Mouse (Mus musculus): ENCODE results near the gene Mast4.

Mast4 gene

DNA sequence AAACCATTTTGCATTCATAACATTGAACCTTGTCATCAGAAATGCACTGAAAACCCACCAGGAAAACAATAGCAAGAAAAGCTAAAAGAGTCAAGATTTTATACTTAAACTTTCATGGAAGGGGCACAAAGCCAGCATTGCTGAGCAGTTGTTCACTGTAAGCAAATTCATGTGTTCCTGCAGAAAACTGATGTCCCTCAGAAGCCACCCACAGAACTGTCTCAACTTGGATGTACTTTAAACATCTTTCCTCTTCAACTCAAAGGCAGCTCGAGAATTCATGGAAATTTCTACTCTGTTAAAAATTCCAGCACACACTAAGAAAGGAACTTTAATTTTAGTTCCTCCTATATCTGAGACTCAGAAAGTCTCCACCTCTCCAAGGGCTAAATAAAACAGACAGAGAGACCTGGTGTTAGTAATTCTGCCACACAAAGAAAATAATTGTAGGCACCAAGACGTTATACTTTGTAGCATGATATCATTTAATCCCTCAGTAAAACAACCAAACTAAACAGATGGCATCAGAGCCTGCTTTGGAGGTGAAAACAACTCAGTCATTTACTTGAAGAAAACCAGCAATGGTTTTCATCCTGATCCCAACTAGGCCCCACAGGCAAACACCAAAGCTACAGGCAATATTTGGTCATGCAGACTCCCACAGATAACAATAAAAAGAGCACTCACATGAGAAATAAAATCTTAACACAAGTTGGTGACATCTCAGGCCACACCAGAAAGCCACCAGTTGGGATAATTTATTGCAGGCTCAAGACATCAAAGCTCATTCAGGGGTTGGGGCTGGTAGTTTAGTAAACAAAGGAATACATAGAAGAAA lies 134.3 kb downstream of the Mast4 start:
- in situ Hi-C loops (cut with MboI, MseI): no loop called here

DNA sequence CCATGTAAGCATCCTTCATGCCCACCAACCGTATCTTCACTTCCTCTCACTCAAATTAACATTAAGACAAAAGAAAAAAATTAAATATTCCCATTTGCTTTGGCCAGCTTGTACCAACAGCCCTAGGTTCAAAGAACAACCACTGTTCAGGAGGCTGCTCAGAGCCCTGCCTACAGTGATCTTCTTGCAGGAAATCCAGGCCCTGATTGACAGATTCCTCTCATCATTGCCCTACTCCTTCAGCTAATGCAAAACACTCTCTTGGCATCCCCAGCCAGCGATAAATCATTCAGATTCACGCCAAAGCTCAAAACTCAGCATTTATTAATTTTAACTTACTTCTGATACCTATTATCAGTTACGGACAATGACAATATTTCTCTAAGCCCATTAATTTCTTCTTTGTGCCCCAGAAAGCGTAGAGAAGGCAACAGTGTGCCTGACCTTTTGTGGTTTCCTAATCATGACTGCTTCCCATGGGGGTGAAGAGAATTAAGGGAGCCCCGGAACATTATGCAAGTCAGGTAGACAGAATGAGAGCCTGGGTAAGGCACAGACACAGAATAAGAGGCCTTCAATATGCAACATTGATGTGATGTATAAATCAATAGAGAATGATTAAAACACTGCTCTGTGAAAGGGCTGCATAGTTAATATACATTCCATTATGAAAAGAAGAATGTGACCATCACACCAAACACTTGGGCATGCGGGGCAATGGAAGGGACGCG lies 135.9 kb downstream of the Mast4 start:
- in situ Hi-C loops (cut with MboI, MseI): no loop called here

DNA sequence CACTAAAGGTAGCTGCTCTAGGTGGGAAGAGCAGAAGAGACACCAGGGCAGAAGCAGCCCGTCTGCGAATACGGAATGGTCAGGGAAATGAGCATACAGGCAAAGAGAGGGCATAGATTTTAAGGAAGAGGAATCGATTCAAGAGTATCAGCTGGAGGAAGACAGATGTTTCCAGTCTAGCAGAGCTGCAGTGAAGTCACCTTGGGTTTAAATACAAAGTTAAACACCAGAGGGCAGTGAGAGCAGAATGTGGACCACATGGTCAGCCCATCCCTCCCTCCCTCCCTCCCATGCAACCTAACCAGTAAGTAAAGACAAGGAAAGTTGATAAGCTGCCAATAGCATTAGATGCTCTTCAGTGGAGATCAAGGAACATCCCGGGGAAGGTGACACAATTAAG lies 138.0 kb downstream of the Mast4 start:
- in situ Hi-C loops (cut with MboI, MseI): no loop called here

- in situ Hi-C loops (cut with MboI, MseI): no loop called here
Observed at GRCm38 (mm10) chr13:103195847-103196246, 138.4 kb downstream of the Mast4 start.

- in situ Hi-C loops (cut with MboI, MseI): no loop called here
Observed at GRCm38 (mm10) chr13:103183566-103183965, 150.7 kb downstream of the Mast4 start.

DNA sequence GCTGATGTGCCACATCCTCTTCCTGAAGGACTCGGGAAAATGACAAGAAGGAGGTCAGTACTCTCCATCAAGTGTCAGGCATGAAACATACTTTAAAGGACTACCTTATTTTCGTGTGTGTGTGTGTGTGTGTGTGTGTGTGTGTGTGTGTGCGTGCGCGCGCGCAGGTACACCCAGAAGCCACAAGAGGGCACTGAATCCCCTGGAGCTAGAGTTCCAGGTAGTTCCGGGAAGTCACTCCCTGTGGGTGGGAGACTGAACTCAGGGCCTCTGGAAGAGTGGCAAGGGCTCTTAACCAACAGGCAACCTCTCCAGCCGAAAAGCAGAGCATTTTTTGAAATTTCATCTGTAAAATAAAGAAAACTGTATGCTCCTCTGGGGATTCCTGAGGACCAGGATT lies 152.5 kb downstream of the Mast4 start:
- in situ Hi-C loops (cut with MboI, MseI): no loop called here

GRCm38 (mm10) chr13:103176871-103177270 lies 157.4 kb downstream of the Mast4 start:
- in situ Hi-C loops (cut with MboI, MseI): loop anchor here in 1 of 2 experiments (5.0 kb wide), 1 partner anchor 455 kb away; no protein-coding TSS in a partner anchor

DNA sequence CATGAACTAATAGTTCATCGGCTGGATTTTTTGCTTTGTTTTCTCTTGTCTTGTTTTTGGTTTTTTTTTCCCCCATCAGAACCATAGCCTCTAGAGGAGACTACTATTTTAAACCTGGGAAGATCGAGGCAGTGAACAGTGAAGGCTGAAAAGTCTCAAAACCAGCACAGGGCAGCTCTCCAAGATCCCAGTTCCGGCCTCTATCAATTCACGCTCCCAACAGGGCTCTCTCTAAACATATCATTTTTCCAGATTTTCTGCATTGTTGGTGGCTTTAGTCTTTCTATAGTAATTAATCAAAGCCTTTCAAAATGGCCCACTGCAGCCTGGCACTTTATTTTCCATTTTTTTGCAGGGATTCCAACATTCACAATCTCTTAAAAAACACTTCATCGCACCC lies 159.9 kb downstream of the Mast4 start:
- in situ Hi-C loops (cut with MboI, MseI): loop anchor here in 1 of 2 experiments (5.0 kb wide), 1 partner anchor 473 kb away; no protein-coding TSS in a partner anchor

GRCm38 (mm10) chr13:103173545-103174182 lies 160.6 kb downstream of the Mast4 start:
- in situ Hi-C loops (cut with MboI, MseI): loop anchor here in 1 of 2 experiments (5.0 kb wide), 1 partner anchor 474 kb away; no protein-coding TSS in a partner anchor

GRCm38 (mm10) chr13:103151944-103152343 lies 182.4 kb downstream of the Mast4 start:
- in situ Hi-C loops (cut with MboI, MseI): no loop called here

DNA sequence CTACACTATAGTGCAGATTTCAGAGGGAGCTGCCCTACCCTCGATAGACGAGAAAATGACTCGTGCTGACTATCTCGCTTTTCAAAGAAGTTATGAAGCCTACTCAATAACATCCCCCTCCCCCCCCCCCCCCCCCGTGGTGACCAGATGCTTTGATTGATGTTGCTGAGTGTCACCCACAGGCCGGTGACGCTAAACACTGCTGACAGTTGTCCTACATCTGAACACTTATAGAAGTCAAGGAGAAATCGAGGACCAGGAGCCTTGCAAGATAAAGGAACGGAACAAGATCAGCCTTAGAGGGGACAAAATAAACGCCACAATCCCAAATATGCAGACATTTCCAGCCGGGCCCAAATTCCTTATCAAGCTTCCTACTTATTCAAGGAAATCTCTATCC lies 183.1 kb downstream of the Mast4 start:
- in situ Hi-C loops (cut with MboI, MseI): no loop called here

DNA sequence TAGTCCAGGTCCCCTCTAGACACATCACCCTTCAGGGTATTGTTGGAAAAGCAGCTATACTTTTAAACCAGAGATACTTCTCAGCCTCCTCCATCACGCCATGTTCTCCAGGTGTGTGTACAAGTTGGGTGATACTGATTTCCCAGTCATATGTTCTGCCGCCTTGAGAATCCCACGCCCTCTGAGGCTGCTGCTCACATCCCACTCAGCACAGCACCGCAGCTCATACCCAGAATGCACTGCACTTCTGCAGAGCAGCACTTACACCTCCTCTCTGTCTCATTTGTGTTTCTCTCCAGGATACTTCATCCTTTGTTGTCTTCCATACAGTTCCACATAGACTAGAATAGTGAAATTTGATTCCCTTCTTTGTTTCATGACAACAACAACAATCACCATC lies 183.6 kb downstream of the Mast4 start:
- in situ Hi-C loops (cut with MboI, MseI): no loop called here

DNA sequence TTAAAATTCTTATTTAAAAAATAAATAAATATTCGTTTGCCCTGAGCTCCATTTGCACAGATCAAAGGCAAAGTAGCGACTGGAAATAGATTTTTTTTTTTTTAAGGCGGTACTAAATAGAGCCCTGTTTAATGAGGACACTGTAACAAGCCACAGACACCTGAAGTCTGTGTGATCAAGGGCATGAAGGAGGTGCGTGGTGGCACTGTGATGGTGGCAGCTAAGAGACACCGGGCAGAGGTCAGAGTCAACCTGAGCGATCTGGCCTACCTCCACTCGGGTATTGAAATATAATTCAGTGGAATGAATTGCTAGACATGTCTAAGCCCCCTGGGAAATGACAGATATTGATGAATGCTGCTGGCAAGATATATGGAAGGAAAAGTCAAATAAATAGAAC lies 184.9 kb downstream of the Mast4 start:
- in situ Hi-C loops (cut with MboI, MseI): no loop called here

DNA sequence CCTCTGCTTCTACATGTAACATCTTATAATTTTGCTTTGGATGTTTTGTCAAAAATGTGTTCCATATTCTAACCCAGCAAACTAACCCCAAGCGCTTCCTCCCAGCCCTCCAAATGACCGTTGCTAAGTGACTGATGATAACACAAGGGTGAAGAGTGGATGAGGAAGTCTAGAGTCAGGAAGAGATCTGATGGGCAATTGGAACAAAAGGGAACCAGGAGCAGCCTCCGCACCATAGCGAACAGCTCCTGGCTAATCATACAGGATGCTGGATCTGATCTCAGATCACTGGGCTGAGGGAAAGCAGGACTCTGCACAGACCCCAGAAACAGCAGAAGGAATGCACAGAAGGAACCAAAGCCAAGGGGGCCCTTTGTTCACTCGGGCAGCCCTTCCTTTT lies 190.0 kb downstream of the Mast4 start:
- in situ Hi-C loops (cut with MboI, MseI): no loop called here

DNA sequence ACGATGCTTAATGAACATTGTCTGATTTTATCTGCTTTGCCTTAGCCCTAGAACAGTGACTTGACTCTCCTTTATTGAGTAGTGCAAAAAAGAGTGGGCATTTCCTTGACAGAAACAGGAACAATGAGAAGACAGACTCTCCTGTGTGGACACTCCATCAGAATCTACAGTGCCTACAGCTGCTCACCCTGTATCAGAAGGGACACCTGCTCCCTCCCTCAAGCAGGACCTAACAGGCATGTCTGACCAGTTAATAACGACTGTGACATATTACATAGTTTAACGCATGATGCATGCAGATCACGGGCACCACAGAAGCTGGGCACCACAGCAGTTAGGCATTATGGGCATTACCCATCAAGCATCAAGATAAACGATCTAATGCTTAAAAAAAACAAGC lies 193.0 kb downstream of the Mast4 start:
- in situ Hi-C loops (cut with MboI, MseI): no loop called here

DNA sequence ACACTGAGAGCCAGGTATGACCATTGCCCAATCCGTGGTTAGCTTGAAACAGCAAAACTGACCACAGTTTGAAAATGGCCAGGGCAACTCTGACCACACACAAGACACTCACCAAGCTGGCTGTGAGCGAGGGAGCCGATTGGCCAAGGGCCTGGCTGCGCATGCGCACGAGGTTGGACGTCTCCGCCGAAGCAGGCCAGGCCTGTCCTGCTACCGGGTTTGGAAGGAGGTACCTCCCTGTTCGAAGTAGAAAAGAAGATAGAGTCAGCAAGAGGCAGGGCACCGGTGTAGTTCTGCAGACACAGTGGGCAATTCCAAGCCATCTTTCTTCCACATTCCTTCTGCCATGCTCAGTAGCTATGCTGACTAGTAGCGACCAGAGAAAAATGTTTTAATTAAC lies 194.2 kb downstream of the Mast4 start:
- in situ Hi-C loops (cut with MboI, MseI): no loop called here

DNA sequence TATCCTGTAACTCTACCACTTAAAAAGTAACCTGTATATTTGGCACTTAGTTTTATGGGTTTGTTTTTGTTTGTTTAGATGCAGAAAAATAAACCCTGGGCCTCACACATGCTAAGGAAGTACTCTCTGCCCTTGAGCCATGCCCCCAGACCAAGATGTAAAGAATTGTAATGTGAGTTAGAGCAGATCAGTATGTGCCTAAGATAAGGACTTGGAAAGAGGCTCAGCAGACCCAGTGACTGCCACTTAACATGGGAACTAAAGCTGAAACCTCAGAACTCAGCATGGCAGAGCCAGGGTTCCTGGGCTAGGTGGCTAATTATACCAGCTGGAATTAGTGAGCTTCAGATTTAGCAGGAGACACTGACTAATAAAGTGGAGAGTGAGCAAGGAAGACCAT lies 196.0 kb downstream of the Mast4 start:
- in situ Hi-C loops (cut with MboI, MseI): no loop called here

DNA sequence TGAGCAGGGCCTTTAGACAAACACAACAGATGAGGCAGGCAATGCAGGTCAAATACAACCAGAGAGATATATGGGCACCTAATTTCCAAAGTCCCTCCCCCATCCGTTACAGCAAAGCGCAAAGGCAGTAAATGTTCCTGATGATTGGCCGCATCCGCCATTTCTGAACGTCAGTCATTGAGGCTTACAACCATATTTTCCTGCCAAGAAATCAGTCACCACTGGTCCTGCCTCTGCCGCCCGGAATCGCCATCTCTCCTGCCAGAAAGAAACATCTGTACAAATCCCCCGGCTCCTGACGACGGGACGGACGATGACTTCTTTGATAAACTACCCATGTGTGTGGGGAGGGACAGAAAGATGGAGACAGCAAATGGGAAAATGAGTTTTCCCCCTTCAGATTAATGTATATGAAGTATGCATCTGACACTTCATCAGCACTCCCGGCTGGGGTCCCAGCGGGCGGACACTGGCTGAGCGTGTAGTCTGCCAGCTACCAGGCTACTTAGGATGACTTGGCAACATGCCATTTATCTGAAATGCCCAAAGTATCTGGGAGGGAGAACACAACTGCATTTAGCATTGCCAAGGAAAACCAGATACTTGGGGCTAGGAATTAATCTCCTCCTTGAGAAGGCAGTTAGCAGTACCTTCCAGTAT lies 198.9 kb downstream of the Mast4 start:
- in situ Hi-C loops (cut with MboI, MseI): no loop called here

DNA sequence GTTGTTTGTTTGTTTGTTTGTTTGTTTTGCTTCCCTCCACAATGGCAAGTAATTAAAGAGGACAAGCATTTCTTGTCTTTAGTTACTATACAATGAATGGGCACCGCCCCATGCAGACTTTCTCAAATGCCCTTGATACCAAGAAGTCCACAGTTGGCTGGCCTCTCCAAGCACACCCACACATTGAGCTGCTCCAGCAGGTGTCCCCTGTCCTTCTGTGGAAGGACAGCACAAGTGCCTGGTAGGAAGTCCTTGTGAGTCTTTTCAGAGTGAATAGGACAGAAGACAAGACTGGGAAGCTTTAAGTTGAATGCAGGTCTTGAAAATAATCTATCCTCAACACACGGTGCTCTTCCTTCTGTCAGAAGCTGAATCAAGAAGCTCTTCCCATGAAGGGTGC lies 202.5 kb downstream of the Mast4 start:
- in situ Hi-C loops (cut with MboI, MseI): no loop called here

DNA sequence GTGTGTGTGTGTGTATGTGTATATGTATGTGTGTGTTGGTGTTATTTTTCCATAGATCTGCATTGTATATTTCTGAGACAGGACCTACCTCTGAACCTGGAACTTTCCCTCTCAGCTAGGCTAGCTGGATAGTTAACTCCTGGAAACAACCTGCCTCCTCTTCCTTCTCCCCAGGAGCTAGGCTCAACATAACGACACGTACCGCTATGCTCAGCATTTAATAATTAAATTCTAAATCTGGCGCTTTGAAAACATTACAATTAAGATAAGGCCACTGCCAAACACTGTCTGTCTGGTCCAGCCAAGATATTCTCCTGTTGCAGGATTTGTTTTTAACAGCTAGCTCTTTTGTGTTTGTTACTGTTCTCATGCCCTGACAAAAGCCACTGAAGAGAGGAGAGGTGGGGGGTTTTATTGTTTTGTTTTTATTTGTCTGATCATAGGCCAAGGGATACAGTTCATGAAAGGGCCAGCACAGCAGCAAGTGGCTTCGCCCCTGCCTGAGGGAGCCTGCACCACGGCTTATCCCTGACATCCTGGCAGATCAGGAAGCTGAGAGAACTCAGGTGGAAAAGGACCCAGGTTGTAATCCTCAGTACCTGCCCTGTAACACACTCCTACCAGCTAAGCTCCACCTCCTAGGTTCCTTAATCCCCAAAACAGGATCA lies 205.0 kb downstream of the Mast4 start:
- in situ Hi-C loops (cut with MboI, MseI): no loop called here

DNA sequence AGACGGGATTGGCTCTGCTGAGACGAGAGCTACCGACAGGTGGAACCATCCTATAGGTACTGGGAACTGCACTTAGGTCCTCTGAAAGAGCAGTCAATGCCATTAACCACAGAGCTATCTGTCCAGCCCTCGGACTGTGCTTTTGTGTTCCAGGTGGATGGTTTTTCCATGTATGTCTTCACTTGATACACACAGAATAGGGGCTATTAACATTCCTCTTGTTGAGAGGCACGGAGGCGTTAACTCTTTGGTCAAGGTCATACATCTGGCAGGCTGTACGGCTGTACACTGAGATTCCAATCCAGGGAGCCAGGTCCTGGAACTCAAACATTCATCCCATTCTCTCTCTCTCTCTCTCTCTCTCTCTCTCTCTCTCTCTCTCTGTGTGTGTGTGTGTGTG lies 205.6 kb downstream of the Mast4 start:
- in situ Hi-C loops (cut with MboI, MseI): no loop called here

Data from T-helper 17 cell (primary cell).